Mouse (Mus musculus) ovary, adult 10 weeks (tissue): ENCODE measurements around the gene Mapk1ip1. TPM values are rescaled to one million over a fixed set of nuclear protein-coding genes. Genes with fewer than 3 reads are reported as not detected.

Experiments
- polyA plus RNA-seq: library from polyadenylated mRNA; stranded (reverse); fragments of 350-450 nt; fragmentation: Illumina TruSeq; extraction: RNeasy Lipid Tissue Mini Kit (QIAGEN cat#74804); gene quantifications from one replicate; pipeline ENCODE4 v1.2.3, GENCODE M21; 2014

The Mapk1ip1 gene
- 12.2 TPM for polyA plus RNA-seq

DNA sequence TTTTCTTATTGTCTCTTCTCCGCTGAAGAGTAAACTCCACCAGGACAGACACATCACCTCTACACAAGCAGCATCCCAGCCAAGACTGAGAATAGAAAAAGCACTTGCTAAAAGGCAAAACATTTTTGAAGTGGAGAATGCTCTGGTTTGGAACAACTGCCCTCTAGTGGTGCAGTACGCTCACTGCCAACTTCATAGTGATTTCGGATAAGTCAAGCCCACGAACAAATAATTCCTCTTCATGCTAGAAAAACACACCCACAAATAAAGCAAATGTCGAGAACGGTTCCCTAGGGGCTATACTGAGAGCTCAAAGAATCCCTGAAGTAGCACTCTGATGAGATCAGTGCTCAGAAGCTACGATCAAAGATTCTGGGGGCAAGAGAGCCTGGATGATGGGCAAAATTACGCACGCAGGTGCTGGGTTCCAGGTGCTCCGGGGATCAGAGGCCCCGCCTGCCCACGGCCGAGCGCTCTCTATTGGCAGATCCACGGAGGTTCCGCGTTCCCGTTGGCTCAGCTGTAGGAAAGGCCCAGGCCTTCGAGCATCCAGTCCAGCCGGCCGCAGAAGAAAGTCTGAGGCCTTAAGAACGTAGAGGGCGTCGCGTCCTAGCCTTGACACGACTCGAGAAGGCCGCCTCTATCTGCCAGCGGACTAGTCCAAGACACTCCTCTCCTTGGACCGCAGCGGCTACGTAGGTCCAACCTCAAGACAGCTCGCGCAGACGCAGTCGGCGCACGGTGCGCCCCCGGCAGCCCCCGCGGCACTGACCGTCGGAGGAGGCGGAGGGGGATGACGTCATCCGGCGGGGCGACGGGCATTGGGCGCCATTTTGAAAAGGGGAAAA lies at the start of gene Mapk1ip1, which contains the start of gene Ppp2r2d:
Gene Mapk1ip1, minus strand, starts transcription at position 730 of the 848 bp plus-strand sequence.
Gene Ppp2r2d, plus strand, starts transcription at position 536 of the 848 bp plus-strand sequence.

Other genes with a start within 250 kb of the Mapk1ip1 start
- 218 TPM for gene Ppp2r2d, start 194 bp downstream of the Mapk1ip1 start, polyA plus RNA-seq
- gene Bnip3, start 63.2 kb upstream of the Mapk1ip1 start, polyA plus RNA-seq: 273 TPM
- gene Jakmip3, start 94.5 kb upstream of the Mapk1ip1 start, polyA plus RNA-seq: 1.6 TPM
- 1.1 TPM for gene Dpysl4, start 239.7 kb upstream of the Mapk1ip1 start, polyA plus RNA-seq